Mouse (Mus musculus): Measurements from ENCODE around the gene Ankrd66.

DNA sequence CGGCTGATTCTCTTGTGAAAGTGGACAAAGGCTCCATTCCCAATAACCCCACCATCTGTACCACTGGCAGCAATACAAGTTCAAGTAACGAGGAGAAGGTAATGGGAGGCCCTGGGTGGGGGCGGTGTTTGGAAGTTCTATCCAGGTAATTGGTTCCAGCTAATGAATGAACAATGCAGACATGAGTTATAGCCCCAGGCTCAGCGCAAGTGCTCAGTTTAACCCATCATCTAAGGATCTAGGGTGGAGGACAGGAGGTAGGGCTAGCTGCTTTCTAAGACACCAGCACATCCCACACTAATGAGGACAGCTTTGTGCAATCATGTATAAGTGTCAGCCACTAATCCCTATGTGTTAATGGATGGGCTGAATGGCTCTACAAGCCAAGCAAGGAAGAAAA lies 32.7 kb downstream of the Ankrd66 start:
- no peak for TF ChIP-seq POLR2A (IDR thresholded peaks at IDR 0.05; ENCODE audit: control insufficient read depth, low read depth, low read length)
- no peak for TF ChIP-seq CTCF (IDR thresholded peaks at IDR 0.05; ENCODE audit: control insufficient read depth, insufficient read depth, insufficient replicate concordance, low read depth, low read length)
